Mouse (Mus musculus) heart, embryonic 10.5 days (tissue): ENCODE measurements around the gene Gm12248. TPM values are rescaled to one million over a fixed set of nuclear protein-coding genes. Genes with fewer than 3 reads are reported as not detected.
A peak's percentile ranks its signal among the peaks of the same experiment; 100 is the strongest.
"Not testable (repeated sequence)": the region's sequence is repeated elsewhere in the genome, so short reads cannot be mapped to it uniquely, and the experiment has no call there.

Source experiments
- DNase-seq: peaks from one replicate; pipeline ENCODE4 v3.0.0-alpha.2; 2017; ENCODE audit warnings: low spot score
- H3K27ac ChIP-seq: fragments of 300-500 bp; sonication (generic); 2 replicates; pipeline ENCODE4 v1.5.1; 2016; ENCODE audit warnings: mild to moderate bottlenecking
- H3K27me3 ChIP-seq: fragments of 300-500 bp; sonication (generic); 2 replicates; pipeline ENCODE4 v1.6.1; 2016; ENCODE audit warnings: mild to moderate bottlenecking; ENCODE audit not compliant: poor library complexity, insufficient read depth, severe bottlenecking
- H3K36me3 ChIP-seq: fragments of 300-500 bp; sonication (generic); 2 replicates; pipeline ENCODE4 v1.6.1; 2016; ENCODE audit warnings: mild to moderate bottlenecking, moderate library complexity
- H3K4me1 ChIP-seq: fragments of 300-500 bp; sonication (generic); 2 replicates; pipeline ENCODE4 v1.6.1; 2016; ENCODE audit warnings: mild to moderate bottlenecking
- H3K4me3 ChIP-seq: fragments of 300-500 bp; sonication (generic); 2 replicates; pipeline ENCODE4 v1.5.1; 2016; ENCODE audit warnings: mild to moderate bottlenecking, moderate library complexity
- H3K9me3 ChIP-seq: fragments of 300-500 bp; sonication (generic); 2 replicates; pipeline ENCODE4 v1.6.1; 2016; ENCODE audit warnings: mild to moderate bottlenecking, moderate library complexity
- WGBS: fragments of 180-500 bp; shearing (Covaris S2); methylation state at CpG from one replicate; pipeline ENCODE4 v1.1.7; 2016; 5-methylcytosine and 5-hydroxymethylcytosine counted together
- polyA plus RNA-seq: library from polyadenylated mRNA; unstranded; fragments of >200 nt; fragmentation: Nextera tagmentation; extraction: Ambion mirVana; gene quantifications from 2 replicates; pipeline ENCODE4 v1.2.1, GENCODE M21; 2016

The Gm12248 gene
- polyA plus RNA-seq, 1 experiment from 2014 or later, result not detected

- H3K4me3 ChIP-seq, DNase-seq, H3K27me3 ChIP-seq, H3K27ac ChIP-seq, H3K9me3 ChIP-seq, H3K4me1 ChIP-seq: not testable (repeated sequence)
- peaks cover 69% of the 10 kb centered on the region for H3K36me3 ChIP-seq
- 94% methylated on average over 7 of the region's 7 CpGs for WGBS
Measured at GRCm38 (mm10) chr11:58059752-58060151, 33.2 kb downstream of the Gm12248 start.

DNA sequence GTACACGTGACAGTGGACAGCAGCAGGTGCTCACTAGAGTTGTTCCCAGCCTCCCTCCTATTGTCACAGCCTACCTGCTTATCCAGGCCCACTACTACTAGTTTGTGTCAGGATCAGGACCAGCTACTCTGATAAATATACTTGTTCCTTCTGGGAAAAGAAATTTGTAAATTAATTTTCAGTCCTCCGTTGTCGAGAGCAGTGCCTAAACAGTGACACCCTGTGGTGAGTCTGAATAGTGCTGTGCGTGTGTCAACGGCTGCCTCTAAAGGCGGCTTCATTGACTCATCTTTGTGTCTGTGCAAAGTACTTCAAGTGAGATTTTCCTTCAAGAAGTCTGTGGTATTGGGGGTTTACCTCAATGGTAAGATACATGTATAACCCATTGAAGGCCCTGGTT is 35.5 kb downstream of the Gm12248 start:
- Histone ChIP-seq H3K36me3 (peaks cover 85% of the 10 kb centered on the region), H3K4me1 (no peaks in the 10 kb centered on the region), H3K27ac (no peak overlapping the region), H3K9me3 (no peaks in the 10 kb centered on the region), H3K4me3 (no peak overlapping the region), H3K27me3 (no peaks in the 10 kb centered on the region)
- WGBS, result 74% methylated on average over 6 of the region's 6 CpGs
- no peak for DNase-seq

GRCm38 (mm10) chr11:58046438-58046837 is 46.5 kb downstream of the Gm12248 start:
- H3K4me3 ChIP-seq, result no peak overlapping the region
- H3K27ac ChIP-seq, result no peak overlapping the region
- H3K9me3 ChIP-seq, result no peaks in the 10 kb centered on the region
- no peak for DNase-seq
- WGBS, result 84% methylated on average over 4 of the region's 4 CpGs
- no peaks in the 10 kb centered on the region for H3K27me3 ChIP-seq
- H3K4me1 ChIP-seq, result no peaks in the 10 kb centered on the region; the same call in 1 of the 2 replicates
- H3K36me3 ChIP-seq, result peaks cover 80% of the 10 kb centered on the region

DNA sequence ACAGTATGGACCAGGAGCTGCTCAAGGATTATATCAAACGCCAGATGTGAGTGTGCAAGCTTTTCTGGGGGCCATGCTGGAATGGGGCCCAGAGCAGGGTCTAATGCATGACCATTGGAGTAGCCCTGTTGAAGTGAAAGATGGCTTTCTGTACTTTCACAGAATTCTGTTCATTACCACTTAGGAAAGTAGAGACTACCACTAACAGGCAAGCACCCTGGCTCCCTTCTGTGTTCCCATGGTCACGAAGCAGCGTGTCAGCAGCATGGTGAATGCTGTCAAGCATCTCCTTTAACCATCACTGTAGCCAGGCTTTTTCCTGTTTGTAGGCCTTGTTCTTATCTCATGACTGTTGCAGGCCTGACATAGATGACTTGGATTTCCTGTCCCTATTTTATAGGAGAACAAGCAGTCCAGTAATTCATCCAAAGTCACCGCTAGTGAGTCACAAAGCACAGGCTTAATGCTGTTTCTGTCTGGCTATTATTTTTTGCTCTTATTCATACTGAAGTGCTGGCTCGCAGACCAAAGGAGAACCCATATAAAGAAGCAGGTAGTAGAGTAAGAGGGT is 50.0 kb downstream of the Gm12248 start:
- 78% methylated on average over 5 of the region's 5 CpGs for WGBS
- Histone ChIP-seq H3K27ac (no peak overlapping the region), H3K36me3 (peaks cover 47% of the 10 kb centered on the region)

DNA sequence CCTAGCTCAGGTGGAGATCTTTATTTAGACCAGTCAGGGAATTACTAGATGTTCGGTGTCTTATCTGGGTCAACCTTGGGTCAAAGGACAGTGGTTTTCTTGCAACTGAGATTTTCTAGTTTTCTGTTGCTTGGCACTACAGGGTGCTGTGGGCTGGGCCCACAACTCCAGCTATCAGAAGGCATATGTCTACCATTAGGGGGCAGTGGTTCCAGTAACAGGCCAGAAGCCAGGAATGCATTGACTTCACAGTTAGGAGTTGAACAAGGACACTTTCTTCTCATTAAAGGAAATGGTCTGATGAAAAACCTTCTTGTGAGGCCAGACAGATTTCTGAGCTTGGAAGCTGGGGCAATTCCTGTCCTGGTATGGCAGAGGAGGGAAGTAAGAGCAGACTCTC is 53.9 kb downstream of the Gm12248 start:
- Histone ChIP-seq H3K4me1 (peaks cover 22% of the 10 kb centered on the region), H3K27ac (no peak overlapping the region), H3K36me3 (peaks cover 26% of the 10 kb centered on the region), H3K9me3 (no peaks in the 10 kb centered on the region), H3K27me3 (no peaks in the 10 kb centered on the region), H3K4me3 (no peak overlapping the region)
- 57% methylated on average over 1 of the region's 1 CpGs for WGBS
- no peak for DNase-seq

More for the DNA sequence above, 50.0 kb downstream of the Gm12248 start:
- Histone ChIP-seq H3K4me3 (no peak overlapping the region), H3K9me3 (no peaks in the 10 kb centered on the region), H3K27me3 (no peaks in the 10 kb centered on the region), H3K4me1 (peaks cover 7% of the 10 kb centered on the region; the same call in 1 of the 2 replicates)
- no peak for DNase-seq

GRCm38 (mm10) chr11:58033635-58034034 is 59.3 kb downstream of the Gm12248 start:
- H3K27me3 ChIP-seq, result no peaks in the 10 kb centered on the region
- H3K36me3 ChIP-seq, result no peaks in the 10 kb centered on the region
- 40% methylated on average over 3 of the region's 3 CpGs for WGBS
- peak overlapping the region; percentile 65 for H3K27ac ChIP-seq
- no peaks in the 10 kb centered on the region for H3K9me3 ChIP-seq
- no peak overlapping the region for H3K4me3 ChIP-seq
- no peak for DNase-seq
- H3K4me1 ChIP-seq, result peaks cover 54% of the 10 kb centered on the region

- WGBS, result 75% methylated on average over 6 of the region's 6 CpGs
- 0 out of 2 replicates have a peak, but pooled peaks cover 3% of the 10 kb centered on the region for H3K36me3 ChIP-seq
- no peak for DNase-seq
- peaks cover 55% of the 10 kb centered on the region for H3K4me1 ChIP-seq
- H3K9me3 ChIP-seq, result no peaks in the 10 kb centered on the region
- no peak overlapping the region for H3K4me3 ChIP-seq
- no peaks in the 10 kb centered on the region for H3K27me3 ChIP-seq
- H3K27ac ChIP-seq, result no peak overlapping the region
Measured at GRCm38 (mm10) chr11:58031176-58031575, 61.8 kb downstream of the Gm12248 start.

GRCm38 (mm10) chr11:58029869-58030268 is 63.1 kb downstream of the Gm12248 start:
- DNase-seq, result no peak
- H3K27ac ChIP-seq, result no peak overlapping the region
- no peaks in the 10 kb centered on the region for H3K9me3 ChIP-seq
- H3K36me3 ChIP-seq, result 0 out of 2 replicates have a peak, but pooled peaks cover 3% of the 10 kb centered on the region
- no peak overlapping the region for H3K4me3 ChIP-seq
- peaks cover 65% of the 10 kb centered on the region for H3K4me1 ChIP-seq
- no peaks in the 10 kb centered on the region for H3K27me3 ChIP-seq
- 78% methylated on average over 2 of the region's 2 CpGs for WGBS

DNA sequence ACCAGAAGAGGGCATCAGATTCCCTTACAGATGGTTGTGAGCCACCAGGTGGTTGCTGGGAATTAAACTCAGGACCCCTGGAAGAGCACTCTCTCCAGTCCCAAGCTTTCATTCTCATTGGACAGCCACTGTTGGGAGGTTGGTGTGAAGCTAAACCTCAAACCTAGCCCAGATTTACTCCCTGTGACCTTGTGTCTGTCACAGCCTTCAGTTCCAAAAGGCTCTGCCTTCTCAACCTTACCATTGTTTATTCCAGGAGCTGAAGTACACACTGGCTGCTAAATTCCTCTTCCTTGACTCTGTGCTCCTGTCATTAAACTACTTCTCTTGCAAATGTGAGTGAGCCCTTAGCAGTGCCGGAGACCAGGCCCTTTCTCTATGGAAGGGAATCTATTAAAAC is 64.0 kb downstream of the Gm12248 start:
- 81% methylated on average over 1 of the region's 1 CpGs for WGBS
- Histone ChIP-seq H3K9me3 (no peaks in the 10 kb centered on the region), H3K4me3 (no peak overlapping the region), H3K27ac (no peak overlapping the region), H3K4me1 (peaks cover 65% of the 10 kb centered on the region), H3K36me3 (0 out of 2 replicates have a peak, but pooled peaks cover 3% of the 10 kb centered on the region), H3K27me3 (no peaks in the 10 kb centered on the region)
- DNase-seq, result no peak

- H3K36me3 ChIP-seq, result 0 out of 2 replicates have a peak, but pooled peaks cover 3% of the 10 kb centered on the region
- WGBS, result 67% methylated on average over 1 of the region's 1 CpGs
- peaks cover 51% of the 10 kb centered on the region for H3K4me1 ChIP-seq
- H3K9me3 ChIP-seq, result no peaks in the 10 kb centered on the region
- no peak for DNase-seq
- H3K27me3 ChIP-seq, result no peaks in the 10 kb centered on the region
- H3K27ac ChIP-seq, result no peak overlapping the region
- H3K4me3 ChIP-seq, result no peak overlapping the region
Measured at GRCm38 (mm10) chr11:58026860-58027259, 66.1 kb downstream of the Gm12248 start.

GRCm38 (mm10) chr11:58026337-58026736 is 66.6 kb downstream of the Gm12248 start:
- Histone ChIP-seq H3K4me1 (peaks cover 51% of the 10 kb centered on the region), H3K36me3 (0 out of 2 replicates have a peak, but pooled peaks cover 3% of the 10 kb centered on the region), H3K4me3 (no peak overlapping the region), H3K9me3 (no peaks in the 10 kb centered on the region), H3K27ac (no peak overlapping the region), H3K27me3 (no peaks in the 10 kb centered on the region)
- DNase-seq, result no peak
- 67% methylated on average over 3 of the region's 3 CpGs for WGBS

DNA sequence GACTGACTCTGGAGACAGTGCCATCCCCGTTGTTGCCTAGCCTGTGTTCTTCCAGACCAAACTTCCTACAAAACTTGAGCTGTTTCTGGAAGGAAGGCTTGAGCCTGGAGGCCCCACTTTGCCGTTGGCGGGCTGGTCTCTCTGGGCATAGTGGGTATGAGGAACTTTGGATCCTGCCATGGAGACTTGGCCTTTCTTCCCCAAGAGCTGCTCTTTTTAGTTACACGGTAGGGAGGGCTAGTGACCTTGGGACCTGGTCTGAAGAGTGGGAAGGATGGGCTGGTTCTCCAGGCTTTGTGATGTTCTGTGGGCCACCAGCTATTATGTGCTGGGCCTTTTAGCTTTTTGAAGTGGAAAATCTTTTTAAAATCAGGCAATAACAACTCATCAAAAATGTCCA is 67.1 kb downstream of the Gm12248 start:
- Histone ChIP-seq H3K4me3 (no peak overlapping the region), H3K27me3 (no peaks in the 10 kb centered on the region), H3K9me3 (no peaks in the 10 kb centered on the region), H3K4me1 (peaks cover 51% of the 10 kb centered on the region), H3K27ac (no peak overlapping the region), H3K36me3 (0 out of 2 replicates have a peak, but pooled peaks cover 3% of the 10 kb centered on the region)
- 78% methylated on average over 4 of the region's 4 CpGs for WGBS
- no peak for DNase-seq

DNA sequence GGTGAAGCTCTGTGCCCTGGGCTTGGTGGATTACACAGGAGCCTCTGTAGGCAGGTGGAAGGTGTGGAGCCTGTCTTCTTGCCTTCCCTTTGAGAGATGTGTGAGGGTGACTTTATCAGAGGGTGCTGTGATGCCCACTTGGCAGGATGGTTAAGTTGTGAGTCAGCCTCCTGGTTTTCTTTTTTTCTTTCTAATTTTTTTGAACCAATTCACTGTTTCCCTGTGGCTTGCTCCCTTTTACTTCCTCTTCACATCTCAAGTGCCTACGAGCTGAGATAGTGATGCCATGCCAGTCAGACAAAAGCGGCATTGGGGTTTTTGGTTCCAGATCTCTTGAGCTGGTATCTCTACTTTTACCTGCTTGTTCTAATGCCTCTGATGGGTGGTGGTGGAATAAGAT is 68.3 kb downstream of the Gm12248 start:
- Histone ChIP-seq H3K27me3 (no peaks in the 10 kb centered on the region), H3K27ac (0 out of 2 replicates have a peak overlapping the region, but pooled peaks have one; percentile 10), H3K4me3 (no peak overlapping the region), H3K36me3 (0 out of 2 replicates have a peak, but pooled peaks cover 3% of the 10 kb centered on the region), H3K4me1 (peaks cover 54% of the 10 kb centered on the region), H3K9me3 (no peaks in the 10 kb centered on the region)
- no peak for DNase-seq
- WGBS, result 54% methylated on average over 2 of the region's 2 CpGs

DNA sequence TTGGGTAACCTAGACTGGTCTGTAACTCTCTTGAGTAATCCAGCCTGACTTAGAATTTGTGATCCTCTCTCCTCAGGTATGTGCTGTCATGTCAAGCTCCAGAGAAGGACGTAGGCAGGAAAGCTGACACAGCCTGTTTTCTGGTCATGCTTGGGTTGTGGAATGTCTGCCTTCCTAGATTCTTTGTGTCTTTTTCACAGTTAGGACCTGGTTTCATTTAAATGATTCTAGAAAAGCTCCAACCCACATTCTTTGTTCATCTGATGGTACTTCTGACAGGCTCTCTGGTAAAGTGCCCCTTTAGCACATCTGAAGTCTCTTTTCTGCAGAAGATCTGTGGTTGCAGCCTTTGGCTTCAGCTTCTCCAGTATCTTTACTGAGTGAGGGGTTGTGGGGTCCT is 68.7 kb downstream of the Gm12248 start:
- Histone ChIP-seq H3K27me3 (no peaks in the 10 kb centered on the region), H3K9me3 (no peaks in the 10 kb centered on the region), H3K4me1 (peaks cover 58% of the 10 kb centered on the region), H3K4me3 (no peak overlapping the region), H3K36me3 (0 out of 2 replicates have a peak, but pooled peaks cover 3% of the 10 kb centered on the region), H3K27ac (peak overlapping the region; percentile 10; the same call in 1 of the 2 replicates)
- WGBS, result 63% methylated on average over 1 of the region's 1 CpGs
- DNase-seq, result no peak
